Mouse (Mus musculus) gastrocnemius, postnatal 4 days (tissue): Measurements from ENCODE around the gene Pitpnm1. TPM values are rescaled to one million over a fixed set of nuclear protein-coding genes. Genes with fewer than 3 reads are reported as not detected.
"Not testable (repeated sequence)": the region's sequence is repeated elsewhere in the genome, so short reads cannot be mapped to it uniquely, and the experiment has no call there.

ENCODE experiments used
- DNase-seq, 2 experiments: peaks; one replicate each; pipeline ENCODE4 v3.0.0; 2021 to 2022; ENCODE audit warnings: low spot score in 2 of 2, mixed read lengths in 2 of 2
- total RNA-seq, 2 experiments: library from RNA; stranded (reverse); gene quantifications; 2 replicates each; pipeline ENCODE4 v1.2.3; 2021

The Pitpnm1 gene
- total RNA-seq, 2 experiments from 2014 or later: 6.1 to 7.3 TPM

- not testable (repeated sequence) for DNase-seq
Observed at GRCm38 (mm10) chr19:4068242-4068641, 31.6 kb upstream of the Pitpnm1 start.

DNA sequence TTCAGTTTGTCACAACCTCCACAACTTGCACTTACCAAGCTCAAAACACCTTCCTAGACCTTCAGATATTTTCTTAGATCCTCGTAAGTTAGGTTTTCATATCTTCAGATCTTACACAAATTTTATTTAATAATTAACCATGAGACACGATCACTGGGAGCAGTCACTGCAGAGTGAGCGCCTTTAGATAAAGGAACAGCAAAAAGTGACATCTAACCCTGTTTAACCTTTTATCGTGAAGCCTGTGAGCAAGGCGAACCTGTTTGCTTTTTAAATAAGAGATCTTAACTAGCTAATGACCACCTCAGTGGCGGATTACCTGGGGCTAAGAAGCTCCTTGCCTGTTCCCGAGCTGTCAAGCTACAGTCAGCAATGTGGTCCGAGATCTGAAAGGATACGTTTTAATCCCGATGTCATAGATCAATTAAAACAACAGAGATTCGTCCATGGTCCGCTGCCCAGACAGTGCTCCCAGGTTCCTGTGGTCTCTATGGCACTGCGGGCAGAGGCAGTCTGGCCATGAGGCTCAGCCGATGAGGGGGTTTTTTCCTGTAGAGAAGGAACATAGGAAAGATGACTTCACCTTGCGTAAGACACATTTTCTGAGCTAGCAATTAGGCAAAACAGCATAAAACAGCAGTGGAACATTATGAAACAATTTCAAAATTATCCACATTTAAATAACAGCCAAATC lies 30.9 kb upstream of the Pitpnm1 start:
- DNase-seq: no peak

DNA sequence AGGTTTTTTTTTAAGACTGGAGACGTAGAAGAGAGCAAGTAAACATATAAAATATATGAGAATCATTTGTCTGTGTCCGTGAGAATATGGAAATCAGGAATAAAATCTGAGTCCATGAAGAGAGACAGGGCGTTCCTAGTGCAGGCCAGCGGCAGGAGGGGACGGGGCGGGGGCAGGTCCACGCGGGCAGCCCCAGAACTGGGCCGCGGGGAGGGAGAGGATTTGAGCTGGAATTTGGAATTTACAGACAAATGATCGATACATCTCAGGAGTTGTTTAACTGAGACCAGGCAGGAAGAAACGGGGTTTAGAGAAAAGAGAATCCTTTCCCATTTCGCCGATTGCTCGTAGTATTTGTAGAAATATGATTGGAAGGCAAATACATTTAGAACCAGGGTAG lies 29.5 kb upstream of the Pitpnm1 start:
- DNase-seq: no peak

DNA sequence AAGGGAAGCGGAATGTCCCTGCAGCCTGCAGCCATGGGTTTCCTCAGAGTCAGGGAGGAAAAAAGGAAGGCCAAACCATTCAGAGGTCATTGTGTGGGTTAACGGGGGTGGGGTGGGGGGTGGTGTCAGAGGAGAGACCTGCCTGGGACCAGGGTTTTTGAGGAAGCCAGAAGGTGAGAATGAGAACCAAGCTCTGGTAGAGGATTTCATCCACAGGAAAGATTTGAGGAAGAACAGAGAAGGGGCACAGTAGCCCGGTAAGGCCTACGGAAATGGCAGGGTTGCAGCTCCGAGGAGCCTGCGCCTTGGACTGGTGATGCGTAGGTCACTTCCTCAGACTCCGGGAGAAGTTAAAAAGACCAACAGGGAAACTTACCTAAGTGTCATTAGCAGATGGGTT lies 29.0 kb upstream of the Pitpnm1 start:
- no peak for DNase-seq

DNA sequence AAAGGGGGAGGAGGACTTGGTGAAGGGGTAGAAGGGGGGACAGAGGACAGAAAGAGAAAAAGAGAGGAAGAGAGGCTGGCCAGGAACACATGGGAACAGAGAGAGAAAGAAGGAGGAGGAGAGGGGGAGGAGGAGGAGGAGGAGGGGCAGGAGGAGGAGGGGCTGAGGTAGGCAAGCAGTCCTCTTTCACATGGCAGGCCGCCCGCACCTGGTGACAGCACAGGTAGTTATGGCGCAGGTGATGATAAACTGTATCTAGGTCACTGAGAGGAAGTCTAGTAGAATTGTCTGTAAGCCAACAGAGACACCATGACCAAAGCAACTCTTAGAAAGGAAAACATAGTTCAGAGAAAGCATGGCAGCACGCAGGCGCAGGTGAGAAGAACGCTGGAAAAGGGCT lies 28.4 kb upstream of the Pitpnm1 start:
- no peak for DNase-seq

GRCm38 (mm10) chr19:4072706-4073424 lies 26.9 kb upstream of the Pitpnm1 start:
- DNase-seq: no peak

DNA sequence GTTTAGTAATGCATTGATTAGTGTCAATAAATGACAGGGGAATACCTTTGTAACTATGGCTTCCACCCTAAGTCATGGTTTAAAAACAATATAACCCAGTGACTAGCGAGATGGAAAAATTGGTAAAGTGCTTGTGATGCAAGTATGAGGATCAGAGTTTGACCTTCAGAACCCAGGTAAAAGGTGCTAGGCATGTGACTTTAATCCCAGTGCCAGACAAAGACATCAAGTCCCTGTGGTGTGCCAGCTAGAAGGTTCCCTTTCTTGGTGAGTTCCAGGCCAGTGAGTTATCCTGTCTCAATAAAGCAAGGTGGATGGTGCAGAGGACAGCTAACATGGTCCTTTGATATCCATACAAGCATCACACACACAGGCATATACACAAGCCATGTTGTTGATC lies 24.3 kb upstream of the Pitpnm1 start:
- DNase-seq: no peak

GRCm38 (mm10) chr19:4079594-4079993 lies 20.2 kb upstream of the Pitpnm1 start:
- DNase-seq: no peak

DNA sequence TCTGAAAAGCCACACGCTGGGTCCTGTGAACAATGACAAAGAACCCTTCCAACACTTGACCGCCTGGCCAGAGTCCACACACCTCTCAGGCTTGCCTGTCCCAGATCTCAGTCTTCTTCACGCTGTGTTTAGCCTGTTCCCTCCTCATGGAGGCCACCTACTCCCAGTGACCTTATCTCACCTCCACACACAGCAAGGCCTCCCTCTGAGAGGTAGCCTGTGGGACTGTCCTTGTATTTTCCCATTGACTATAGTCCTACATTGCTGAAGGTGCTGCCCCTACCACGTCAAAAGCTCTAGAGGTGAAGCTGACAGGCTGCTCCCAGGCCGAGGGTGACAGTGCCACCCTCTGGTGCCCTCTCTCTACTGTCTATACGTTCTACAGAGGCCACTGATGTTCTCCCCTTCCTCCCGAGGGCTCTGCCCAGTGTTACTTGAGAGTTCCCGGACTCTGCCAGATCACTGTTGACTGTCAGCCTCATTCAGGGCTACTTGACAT lies 19.2 kb upstream of the Pitpnm1 start:
- peak in 1 of 2 experiments; percentile 6 for DNase-seq

DNA sequence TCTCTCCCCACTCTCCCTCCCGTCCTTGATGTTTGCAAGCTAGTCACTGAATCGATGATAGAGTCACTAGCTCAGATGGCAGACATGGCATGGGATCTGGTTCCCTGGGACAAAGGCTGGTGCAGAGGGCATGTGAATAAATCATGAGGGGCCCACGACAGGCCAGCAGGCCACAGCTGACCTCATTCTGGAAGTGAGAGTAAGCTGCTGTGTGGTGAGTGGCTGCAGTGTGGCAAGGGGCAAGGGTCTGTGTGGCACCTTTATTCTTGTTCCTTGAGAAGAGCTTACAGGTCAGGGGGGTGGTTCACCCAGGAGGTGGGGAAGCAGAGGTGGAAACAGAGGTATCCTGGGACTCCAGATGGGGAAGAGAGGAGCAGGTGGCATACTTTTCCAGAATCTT lies 18.4 kb upstream of the Pitpnm1 start, which contains the start of gene Cabp2:
Gene Cabp2, plus strand, starts transcription at position 185 of the 400 bp plus-strand sequence.
- DNase-seq: no peak

DNA sequence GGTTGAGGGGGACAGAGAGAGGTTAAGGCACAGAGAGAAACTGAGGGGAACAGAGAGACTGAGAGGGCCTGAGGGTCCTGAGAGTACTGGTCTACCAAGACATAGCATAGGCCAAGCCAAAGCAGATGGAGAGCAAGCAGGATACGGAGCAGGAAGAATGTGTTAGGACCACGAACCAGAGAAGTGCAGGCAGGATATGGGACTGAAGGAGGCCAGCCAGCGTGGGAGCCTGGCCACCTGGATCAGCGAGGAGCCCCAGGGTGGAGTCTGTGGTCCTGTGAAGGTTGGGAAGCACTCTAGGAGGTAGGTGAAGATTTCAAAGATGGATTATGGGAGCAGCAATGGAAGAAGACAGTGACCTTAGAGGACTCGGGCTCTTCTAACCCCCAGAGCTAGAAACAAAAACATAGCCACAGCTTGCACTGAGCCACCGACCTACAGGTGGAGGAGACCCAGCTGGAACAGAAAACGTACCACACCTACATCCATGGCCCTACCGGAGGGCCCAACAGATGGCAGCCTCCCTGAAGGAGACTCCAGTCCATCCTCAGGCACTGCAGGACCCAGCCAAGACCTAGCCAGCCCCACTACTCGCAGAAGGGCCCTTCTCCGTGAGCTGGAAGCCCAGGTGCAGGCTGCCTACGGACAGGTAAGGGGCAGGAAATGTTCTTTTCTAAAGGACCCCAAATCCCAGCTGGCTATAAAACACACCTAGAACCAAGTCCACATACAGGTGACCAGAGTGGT lies 17.4 kb upstream of the Pitpnm1 start:
- no peak for DNase-seq

GRCm38 (mm10) chr19:4083316-4083715 lies 16.5 kb upstream of the Pitpnm1 start:
- no peak for DNase-seq

- DNase-seq: no peak
Observed at GRCm38 (mm10) chr19:4083826-4084225, 16.0 kb upstream of the Pitpnm1 start.

- no peak for DNase-seq
Observed at GRCm38 (mm10) chr19:4084984-4085383, 14.8 kb upstream of the Pitpnm1 start.

GRCm38 (mm10) chr19:4086156-4086555 lies 13.6 kb upstream of the Pitpnm1 start:
- DNase-seq: no peak

DNA sequence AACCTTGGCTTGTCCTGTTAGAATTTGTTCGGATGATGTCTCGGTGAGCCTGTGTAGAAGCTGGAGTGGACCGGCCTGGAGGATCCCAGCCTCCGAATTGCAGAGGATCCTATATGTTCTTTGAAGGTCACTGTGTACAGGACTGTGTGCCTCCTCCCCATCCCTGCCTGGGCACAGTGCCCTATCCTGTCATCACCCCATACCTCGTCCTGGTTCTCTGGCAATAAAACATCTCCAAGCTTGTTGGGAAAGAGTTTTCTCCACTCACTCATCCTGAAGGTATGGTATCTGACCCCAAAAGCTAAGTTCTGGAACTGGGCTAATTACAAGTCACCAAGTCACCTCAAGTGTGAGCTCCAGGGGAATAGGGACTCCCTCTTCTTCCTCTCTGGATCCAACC lies 12.7 kb upstream of the Pitpnm1 start:
- DNase-seq: no peak

DNA sequence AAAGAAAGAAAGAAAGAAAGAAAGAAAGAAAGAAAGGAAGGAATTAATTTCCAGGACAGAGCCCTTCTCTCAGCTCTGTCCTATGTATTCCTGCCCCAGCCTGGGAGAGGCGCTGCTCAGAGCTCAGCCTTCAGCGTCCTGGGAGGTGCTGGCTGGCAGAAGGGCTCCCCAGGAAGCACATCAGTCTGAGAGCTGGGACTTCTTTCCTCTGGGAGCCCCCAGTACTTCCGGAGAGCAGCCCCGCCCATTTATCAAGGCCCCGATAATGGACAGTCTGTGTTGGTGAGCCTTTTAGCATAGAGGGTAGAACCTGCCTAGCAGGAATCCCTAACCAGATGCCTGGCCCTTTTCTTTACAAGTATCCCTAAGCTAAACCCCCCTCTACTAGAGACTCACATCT lies 11.7 kb upstream of the Pitpnm1 start:
- DNase-seq: no peak

GRCm38 (mm10) chr19:4089128-4089527 lies 10.7 kb upstream of the Pitpnm1 start:
- no peak for DNase-seq

- no peak for DNase-seq
Observed at GRCm38 (mm10) chr19:4090446-4090845, 9.4 kb upstream of the Pitpnm1 start.

DNA sequence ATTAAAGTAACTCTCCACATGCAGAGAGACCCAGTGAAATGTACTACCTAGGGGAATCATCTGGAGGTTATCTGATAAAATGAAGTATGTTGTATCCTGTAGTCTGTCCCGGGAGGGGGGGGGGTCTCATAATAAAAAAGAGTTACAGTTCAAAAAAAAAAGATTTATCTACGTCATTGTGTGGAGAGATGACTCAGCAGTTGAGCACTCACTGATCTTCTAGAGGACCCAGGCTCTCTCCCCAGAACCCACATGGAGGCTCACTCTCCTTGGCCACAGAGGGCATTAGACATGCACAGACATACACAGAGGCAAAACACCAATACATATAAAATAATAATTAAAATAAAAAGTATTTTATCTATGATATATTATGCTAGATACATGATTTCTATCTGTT lies 8.4 kb upstream of the Pitpnm1 start:
- no peak for DNase-seq

DNA sequence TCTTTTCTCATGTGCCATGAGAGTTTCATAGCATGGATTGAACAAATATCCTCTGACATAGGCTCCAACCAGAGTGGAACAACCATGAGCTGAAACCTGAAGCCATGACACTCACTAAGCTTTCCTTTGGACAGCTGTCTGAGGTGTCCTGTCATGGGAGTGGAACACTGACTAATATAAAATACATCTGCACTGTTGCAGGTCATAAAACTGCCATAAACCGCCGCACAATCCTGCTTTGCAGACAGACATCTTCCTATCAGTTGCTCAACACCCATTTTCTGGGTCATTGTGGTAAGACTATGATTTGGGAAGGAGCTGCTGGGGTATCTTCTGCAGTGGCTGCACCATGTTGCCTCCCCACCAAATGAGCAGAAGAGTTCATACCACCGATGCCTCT lies 7.0 kb upstream of the Pitpnm1 start:
- no peak for DNase-seq

DNA sequence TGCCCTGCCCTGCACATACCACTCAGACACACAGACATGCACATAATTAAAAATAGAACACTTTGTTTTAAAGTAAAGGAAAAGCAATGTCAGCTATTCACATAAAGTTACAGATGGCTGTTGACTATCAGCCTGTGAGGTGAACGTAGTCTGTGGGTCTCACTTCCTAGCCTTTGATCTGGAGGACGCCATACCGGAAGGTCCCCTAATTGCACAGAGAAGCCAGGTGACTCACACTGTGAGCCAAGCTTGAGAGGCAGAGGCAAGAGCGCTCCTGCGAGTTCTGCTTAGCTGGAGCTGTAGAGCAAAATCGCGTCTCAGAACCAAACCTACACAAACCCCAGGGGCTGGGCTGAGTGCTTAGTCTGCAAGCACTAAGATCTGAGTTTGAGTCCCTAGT lies 6.0 kb upstream of the Pitpnm1 start:
- no peak for DNase-seq
